Mouse (Mus musculus): Measurements from ENCODE around the gene Grm2.

GRCm38 (mm10) chr9:106617496-106617895 lies 38.4 kb downstream of the Grm2 start:
- TF ChIP-seq POLR2A (IDR thresholded peaks at IDR 0.05; ENCODE audit: extremely low read depth, insufficient read depth, low read length) (no peak), CTCF (IDR thresholded peaks at IDR 0.05; ENCODE audit: low read depth, low read length) (no peak)
